Mouse (Mus musculus): ENCODE data around the gene Slc16a13. TPM values are rescaled to one million over a fixed set of nuclear protein-coding genes. Genes with fewer than 3 reads are reported as not detected.

The Slc16a13 gene
- polyA plus RNA-seq, 1 experiment from 2014 or later: 3.5 TPM

DNA sequence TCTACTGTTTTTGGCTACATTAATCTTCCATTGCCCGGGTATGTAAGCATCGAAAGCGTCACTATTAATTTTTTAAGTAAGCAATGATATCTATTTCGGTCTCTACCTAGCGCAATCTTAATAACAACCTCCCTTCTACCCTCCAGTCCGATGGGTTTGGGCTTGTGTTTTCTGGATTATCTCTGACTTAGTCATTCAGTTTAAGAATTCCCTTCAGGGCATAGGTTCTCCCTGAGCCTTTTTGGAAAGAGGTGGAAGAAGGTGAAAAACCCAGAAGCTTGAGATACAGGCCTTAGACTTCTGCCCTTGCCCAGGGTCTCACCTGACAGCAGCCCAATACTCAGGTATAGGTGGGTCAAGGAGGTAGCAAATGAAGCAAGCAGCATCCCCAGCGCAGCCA is 991 bp downstream of the Slc16a13 start:
- Histone ChIP-seq H3K27ac (replicated peaks) (peak overlapping the region; percentile 98), H3K9me3 (replicated peaks) (no peaks in the 10 kb centered on the region), H3K36me3 (replicated peaks) (no peaks in the 10 kb centered on the region), H3K4me2 (peak overlapping the region; percentile 95), H3K4me1 (replicated peaks) (peaks cover 71% of the 10 kb centered on the region), H3K9ac (peak overlapping the region; percentile 80), H3K4me3 (replicated peaks) (peak overlapping the region; percentile 68), H3K27me3 (peaks cover 24% of the 10 kb centered on the region)
- WGBS (ENCODE audit: insufficient replicate concordance): 59% methylated on average over 7 of the region's 7 CpGs
- ATAC-seq (ENCODE audit: insufficient read depth): no peak

DNA sequence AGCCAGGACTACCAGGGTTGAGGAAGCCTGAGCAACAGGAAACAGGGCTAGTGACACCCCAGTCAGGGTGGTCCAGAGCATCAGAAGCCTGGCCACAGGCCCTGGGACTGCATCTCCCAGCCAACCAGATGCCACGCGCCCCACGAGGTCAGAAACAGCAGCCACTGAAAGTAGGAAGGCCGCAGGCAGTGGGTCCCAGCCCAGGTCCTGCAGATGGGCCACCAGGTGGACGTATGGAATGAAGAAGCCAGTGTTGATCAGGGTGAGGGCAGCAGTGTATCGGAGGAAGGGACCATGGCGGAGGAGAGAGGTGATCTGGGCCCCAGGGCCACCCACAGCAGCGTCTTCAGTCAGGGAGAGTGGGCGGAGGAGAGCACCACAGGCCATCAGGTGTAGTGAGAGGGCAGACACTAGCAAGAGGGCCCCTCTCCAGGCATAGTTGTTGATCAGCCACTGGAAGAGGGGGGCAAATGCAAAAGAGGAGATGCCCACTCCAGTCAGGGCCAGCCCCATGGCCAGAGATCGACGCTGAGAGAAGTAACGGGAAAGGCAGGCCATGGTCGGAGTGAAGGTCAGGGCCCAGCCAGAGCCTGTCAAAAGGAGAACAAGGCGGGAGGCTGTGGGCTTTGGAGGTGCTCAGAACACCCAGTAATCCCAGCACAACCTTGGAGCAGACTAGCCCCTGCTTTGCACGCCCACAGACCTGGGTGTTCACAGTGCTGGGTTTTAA is 2.0 kb downstream of the Slc16a13 start:
- Histone ChIP-seq H3K27me3 (peaks cover 33% of the 10 kb centered on the region), H3K4me2 (peak overlapping the region; percentile 95), H3K9ac (no peak overlapping the region), H3K4me3 (replicated peaks) (peak overlapping the region; percentile 68), H3K36me3 (replicated peaks) (no peaks in the 10 kb centered on the region), H3K27ac (replicated peaks) (no peak overlapping the region), H3K9me3 (replicated peaks) (no peaks in the 10 kb centered on the region), H3K4me1 (replicated peaks) (peaks cover 71% of the 10 kb centered on the region)
- ATAC-seq (ENCODE audit: insufficient read depth): no peak
- 79% methylated on average over 15 of the region's 15 CpGs for WGBS (ENCODE audit: insufficient replicate concordance)

DNA sequence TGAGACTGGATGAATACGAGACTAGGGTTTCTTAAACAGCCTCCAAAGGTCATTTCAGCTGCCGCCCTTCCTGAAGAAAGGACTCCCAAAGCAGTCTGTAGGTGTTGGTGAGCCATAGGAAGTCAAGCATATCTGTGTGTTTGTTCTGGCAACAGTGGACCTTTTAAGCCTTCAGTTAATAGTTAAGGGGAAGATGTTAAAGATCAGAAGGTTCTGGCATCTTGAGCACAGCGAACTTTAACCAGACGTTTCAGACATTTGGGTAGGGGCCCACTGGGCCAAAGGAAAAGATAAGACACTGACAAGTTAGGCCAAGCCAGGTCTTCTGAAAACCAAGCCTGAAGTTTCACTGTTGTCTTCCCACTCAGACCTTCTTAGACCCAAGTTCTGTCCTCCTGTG is 2.8 kb downstream of the Slc16a13 start:
- ATAC-seq (ENCODE audit: insufficient read depth): no peak
- no peak overlapping the region for H3K9ac ChIP-seq
- WGBS (ENCODE audit: insufficient replicate concordance): 63% methylated on average over 4 of the region's 4 CpGs
- H3K27me3 ChIP-seq: peaks cover 41% of the 10 kb centered on the region
- peaks cover 67% of the 10 kb centered on the region for H3K4me1 ChIP-seq (replicated peaks)
- H3K27ac ChIP-seq (replicated peaks): no peak overlapping the region
- no peak overlapping the region for H3K4me3 ChIP-seq (replicated peaks)
- H3K9me3 ChIP-seq (replicated peaks): no peaks in the 10 kb centered on the region
- no peaks in the 10 kb centered on the region for H3K36me3 ChIP-seq (replicated peaks)
- no peak overlapping the region for H3K4me2 ChIP-seq

DNA sequence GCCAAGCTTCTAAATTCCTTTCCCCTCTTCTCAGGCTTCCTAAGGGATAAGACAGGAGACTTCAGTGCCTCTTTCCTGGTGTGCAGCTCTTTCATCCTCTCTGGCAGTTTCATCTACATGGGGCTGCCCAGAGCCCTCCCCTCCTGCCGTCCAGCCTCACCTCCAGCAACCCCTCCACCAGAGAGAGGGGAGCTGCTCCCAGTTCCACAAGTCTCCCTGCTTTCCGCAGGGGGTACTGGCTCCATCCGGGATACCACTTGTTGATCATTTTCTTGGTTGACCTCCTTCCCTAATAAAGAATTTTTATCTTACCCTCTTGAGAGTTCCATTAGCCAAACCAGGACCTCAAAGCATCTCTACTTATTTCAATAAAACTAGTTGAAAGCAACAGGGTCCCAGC is 4.8 kb downstream of the Slc16a13 start:
- Histone ChIP-seq H3K4me3 (replicated peaks) (no peak overlapping the region), H3K9ac (no peak overlapping the region), H3K9me3 (replicated peaks) (no peaks in the 10 kb centered on the region), H3K4me1 (replicated peaks) (peaks cover 49% of the 10 kb centered on the region), H3K27ac (replicated peaks) (no peak overlapping the region), H3K4me2 (no peak overlapping the region), H3K27me3 (peaks cover 59% of the 10 kb centered on the region), H3K36me3 (replicated peaks) (no peaks in the 10 kb centered on the region)
- no peak for ATAC-seq (ENCODE audit: insufficient read depth)
- WGBS (ENCODE audit: insufficient replicate concordance): 62% methylated on average over 3 of the region's 3 CpGs

DNA sequence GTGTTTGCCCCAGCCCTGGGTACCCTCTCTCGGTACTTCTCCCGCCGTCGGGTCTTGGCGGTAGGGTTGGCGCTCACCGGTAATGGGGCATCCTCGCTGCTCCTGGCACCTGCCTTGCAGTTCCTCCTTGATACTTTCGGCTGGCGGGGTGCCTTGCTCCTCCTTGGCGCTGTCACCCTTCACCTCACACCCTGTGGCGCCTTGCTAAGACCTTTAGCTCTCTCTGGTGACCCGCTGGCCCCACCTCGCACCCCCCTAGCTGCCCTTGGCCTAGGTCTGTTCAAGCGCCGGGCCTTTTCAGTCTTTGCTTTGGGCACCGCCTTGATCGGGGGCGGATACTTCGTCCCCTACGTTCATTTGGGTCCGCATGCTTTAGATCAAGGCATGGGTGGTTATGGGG is 5.6 kb downstream of the Slc16a13 start:
- ATAC-seq (ENCODE audit: insufficient read depth): no peak
- Histone ChIP-seq H3K27me3 (peaks cover 66% of the 10 kb centered on the region), H3K36me3 (replicated peaks) (no peaks in the 10 kb centered on the region), H3K9ac (no peak overlapping the region), H3K9me3 (replicated peaks) (no peaks in the 10 kb centered on the region), H3K4me2 (no peak overlapping the region), H3K27ac (replicated peaks) (no peak overlapping the region), H3K4me1 (replicated peaks) (peaks cover 40% of the 10 kb centered on the region), H3K4me3 (replicated peaks) (no peak overlapping the region)
- 31% methylated on average over 22 of the region's 22 CpGs for WGBS (ENCODE audit: insufficient replicate concordance)

DNA sequence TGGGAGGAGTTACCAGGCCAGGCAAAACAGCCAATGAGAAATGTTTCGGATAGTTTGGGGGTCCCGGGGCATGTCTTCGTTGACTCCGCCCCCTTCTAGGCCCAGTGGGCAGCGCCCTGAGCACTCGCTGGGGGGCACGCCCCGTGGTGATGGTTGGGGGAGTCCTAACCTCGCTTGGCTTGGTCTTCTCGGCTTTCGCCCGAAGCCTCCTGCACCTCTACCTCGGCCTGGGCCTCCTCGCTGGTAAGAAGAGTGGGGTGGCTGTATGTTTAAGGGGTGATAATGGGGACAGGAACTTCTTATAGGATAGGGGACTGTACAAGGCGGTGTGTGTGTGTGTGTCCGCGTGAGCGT is 6.0 kb downstream of the Slc16a13 start:
- Histone ChIP-seq H3K4me1 (replicated peaks) (peaks cover 36% of the 10 kb centered on the region), H3K27me3 (peaks cover 66% of the 10 kb centered on the region), H3K4me2 (peak overlapping the region; percentile 60), H3K4me3 (replicated peaks) (peak overlapping the region; percentile 36; the same call in 1 of the 2 replicates), H3K27ac (replicated peaks) (no peak overlapping the region), H3K9ac (no peak overlapping the region), H3K36me3 (replicated peaks) (no peaks in the 10 kb centered on the region), H3K9me3 (replicated peaks) (no peaks in the 10 kb centered on the region)
- WGBS (ENCODE audit: insufficient replicate concordance): 12% methylated on average over 18 of the region's 18 CpGs
- ATAC-seq (ENCODE audit: insufficient read depth): no peak; the same call in 1 of the 2 replicates

DNA sequence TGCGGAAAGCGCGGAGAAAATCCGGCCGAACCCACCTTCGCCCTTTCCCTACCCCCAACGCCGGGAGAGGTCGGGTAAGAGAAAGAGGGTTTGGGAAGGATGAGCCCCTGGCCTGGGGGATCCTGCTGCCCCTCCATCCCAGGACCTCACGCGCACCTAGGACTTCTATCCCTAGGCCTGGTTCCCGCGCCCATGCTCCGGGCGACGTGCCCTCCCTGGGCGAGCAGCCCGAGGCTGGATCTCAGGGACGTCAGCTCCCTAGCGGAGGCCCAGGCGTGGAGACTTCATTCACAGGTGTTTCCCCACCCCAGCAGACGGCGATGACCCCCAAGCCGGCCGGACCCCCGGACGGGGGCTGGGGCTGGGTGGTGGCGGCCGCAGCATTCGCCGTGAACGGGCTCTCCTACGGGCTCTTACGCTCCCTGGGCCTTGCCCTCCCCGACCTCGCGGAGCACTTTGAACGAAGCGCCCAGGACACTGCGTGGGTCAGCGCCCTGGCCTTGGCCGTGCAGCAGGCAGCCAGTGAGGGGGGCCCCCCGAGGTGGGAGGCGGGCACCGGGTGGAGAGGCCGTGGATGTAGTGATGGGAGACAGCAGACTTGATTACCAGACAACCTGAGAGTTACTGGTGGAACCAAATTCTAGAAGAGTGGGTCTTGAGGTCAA is 6.5 kb downstream of the Slc16a13 start:
- no peak overlapping the region for H3K9ac ChIP-seq
- no peak overlapping the region for H3K27ac ChIP-seq (replicated peaks)
- no peaks in the 10 kb centered on the region for H3K9me3 ChIP-seq (replicated peaks)
- 2% methylated on average over 46 of the region's 46 CpGs for WGBS (ENCODE audit: insufficient replicate concordance)
- H3K27me3 ChIP-seq: peaks cover 66% of the 10 kb centered on the region
- peak; percentile 29; the same call in 1 of the 2 replicates for ATAC-seq (ENCODE audit: insufficient read depth)
- H3K4me1 ChIP-seq (replicated peaks): peaks cover 31% of the 10 kb centered on the region
- H3K4me3 ChIP-seq (replicated peaks): peak overlapping the region; percentile 36
- peak overlapping the region; percentile 60 for H3K4me2 ChIP-seq
- no peaks in the 10 kb centered on the region for H3K36me3 ChIP-seq (replicated peaks)

DNA sequence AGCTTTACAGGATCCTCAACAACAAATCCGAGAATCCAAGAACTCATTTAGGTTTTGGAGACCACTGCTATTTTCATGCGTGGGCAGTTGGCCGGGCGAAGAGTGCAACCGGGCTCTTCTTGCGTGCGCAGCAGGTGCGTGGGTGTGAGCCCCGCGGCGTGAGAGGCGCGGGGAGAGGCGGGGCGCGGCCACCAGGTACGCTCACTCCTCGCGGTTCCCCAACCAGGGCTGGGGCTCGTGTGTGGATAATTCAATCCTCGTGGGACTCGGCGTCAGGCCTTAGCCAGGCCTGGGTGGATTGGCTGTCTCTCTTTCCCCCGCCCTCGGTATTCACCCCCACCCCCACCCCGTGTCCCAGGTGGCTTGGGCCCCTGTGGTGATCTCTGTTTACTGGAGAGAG is 7.1 kb downstream of the Slc16a13 start:
- 8% methylated on average over 26 of the region's 26 CpGs for WGBS (ENCODE audit: insufficient replicate concordance)
- no peak for ATAC-seq (ENCODE audit: insufficient read depth)

DNA sequence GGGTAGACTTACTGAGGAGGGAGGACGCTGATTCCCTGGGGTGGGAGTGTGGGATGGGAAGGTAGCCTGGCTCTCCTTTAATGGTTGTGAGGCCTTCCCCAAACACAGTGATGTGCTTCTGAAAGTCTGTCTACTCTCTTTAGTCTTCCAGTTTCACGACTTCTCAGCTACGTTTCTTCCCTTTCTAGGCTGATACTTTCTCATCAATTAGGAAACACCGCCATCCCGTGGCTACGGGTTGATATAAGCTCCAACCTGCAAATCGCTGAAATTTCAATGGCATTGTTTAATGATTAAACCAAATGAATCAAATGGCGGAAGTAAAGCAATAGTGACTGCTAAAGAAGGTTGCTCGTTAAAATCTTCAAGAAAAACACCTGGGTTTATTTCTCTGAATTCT is 8.0 kb downstream of the Slc16a13 start:
- Histone ChIP-seq H3K27me3 (peaks cover 66% of the 10 kb centered on the region), H3K4me3 (replicated peaks) (no peak overlapping the region), H3K36me3 (replicated peaks) (no peaks in the 10 kb centered on the region), H3K4me1 (replicated peaks) (peaks cover 16% of the 10 kb centered on the region), H3K9ac (no peak overlapping the region), H3K9me3 (replicated peaks) (no peaks in the 10 kb centered on the region), H3K4me2 (no peak overlapping the region), H3K27ac (replicated peaks) (no peak overlapping the region)
- 9% methylated on average over 9 of the region's 9 CpGs for WGBS (ENCODE audit: insufficient replicate concordance)
- no peak for ATAC-seq (ENCODE audit: insufficient read depth)

More for the DNA sequence above, 7.1 kb downstream of the Slc16a13 start:
- no peak overlapping the region for H3K27ac ChIP-seq (replicated peaks)
- no peak overlapping the region for H3K9ac ChIP-seq
- H3K9me3 ChIP-seq (replicated peaks): no peaks in the 10 kb centered on the region
- H3K36me3 ChIP-seq (replicated peaks): no peaks in the 10 kb centered on the region
- peak overlapping the region; percentile 60 for H3K4me2 ChIP-seq
- H3K27me3 ChIP-seq: peaks cover 66% of the 10 kb centered on the region
- H3K4me3 ChIP-seq (replicated peaks): peak overlapping the region; percentile 36
- H3K4me1 ChIP-seq (replicated peaks): peaks cover 25% of the 10 kb centered on the region

DNA sequence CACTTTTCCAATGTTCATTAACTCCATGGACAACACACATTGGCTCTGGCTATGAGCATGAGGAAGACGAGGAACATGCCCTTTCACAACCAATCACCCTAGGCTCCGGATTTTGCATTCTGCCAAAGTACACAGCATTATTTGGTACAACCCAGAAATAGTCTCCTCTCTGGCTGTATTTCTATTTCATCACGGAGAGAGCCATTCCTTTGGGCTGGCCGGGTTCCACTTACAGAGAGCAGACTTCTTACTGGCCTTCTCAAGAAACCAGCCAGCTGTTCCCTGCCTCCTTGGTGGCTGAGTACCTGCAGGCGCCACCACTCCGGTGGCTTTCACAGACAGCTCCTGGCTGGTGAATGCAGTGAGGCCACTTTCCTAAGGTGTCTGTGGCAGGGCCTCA is 8.4 kb downstream of the Slc16a13 start, which contains the start of gene Slc16a11:
TSS of gene Slc16a11 (plus strand) at position 330 of the 400 bp plus-strand sequence.
- no peaks in the 10 kb centered on the region for H3K9me3 ChIP-seq (replicated peaks)
- H3K4me1 ChIP-seq (replicated peaks): peaks cover 16% of the 10 kb centered on the region
- peak within 1 kb of the TSS; percentile 60 for H3K4me2 ChIP-seq
- no peak within 1 kb of the TSS for H3K27ac ChIP-seq (replicated peaks)
- H3K9ac ChIP-seq: no peak within 1 kb of the TSS
- no peak for ATAC-seq (ENCODE audit: insufficient read depth)
- H3K27me3 ChIP-seq: peaks cover 66% of the 10 kb centered on the region
- H3K36me3 ChIP-seq (replicated peaks): no peaks in the 10 kb centered on the region
- WGBS (ENCODE audit: insufficient replicate concordance): 50% methylated on average over 6 of the region's 6 CpGs
- no peak within 1 kb of the TSS for H3K4me3 ChIP-seq (replicated peaks)

DNA sequence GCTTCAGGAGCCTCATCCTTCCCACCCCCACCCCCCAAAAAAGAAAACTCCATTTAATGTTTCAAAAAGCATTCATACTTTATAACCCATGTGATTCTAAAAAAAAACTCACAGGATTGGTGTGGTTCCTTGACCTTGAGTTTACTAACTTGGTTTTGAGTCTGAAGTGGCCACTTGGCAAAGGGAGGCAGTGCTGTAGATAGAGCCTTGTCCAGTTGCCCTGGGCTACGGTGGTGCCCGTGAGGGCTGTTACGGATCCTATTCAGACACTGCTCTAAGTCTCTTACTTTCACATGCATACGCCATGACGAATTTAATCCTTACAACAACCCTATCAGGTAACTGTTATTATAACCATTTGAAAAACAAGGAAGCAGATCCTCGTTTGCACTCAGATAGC is 8.9 kb downstream of the Slc16a13 start:
- no peaks in the 10 kb centered on the region for H3K36me3 ChIP-seq (replicated peaks)
- no peaks in the 10 kb centered on the region for H3K9me3 ChIP-seq (replicated peaks)
- peaks cover 16% of the 10 kb centered on the region for H3K4me1 ChIP-seq (replicated peaks)
- no peak for ATAC-seq (ENCODE audit: insufficient read depth)
- H3K27me3 ChIP-seq: peaks cover 67% of the 10 kb centered on the region
- no peak overlapping the region for H3K4me3 ChIP-seq (replicated peaks)
- WGBS (ENCODE audit: insufficient replicate concordance): 69% methylated on average over 6 of the region's 6 CpGs
- H3K27ac ChIP-seq (replicated peaks): no peak overlapping the region
- no peak overlapping the region for H3K4me2 ChIP-seq
- H3K9ac ChIP-seq: no peak overlapping the region

Measured in liver, embryonic 15.5 days (tissue).